Mouse (Mus musculus) stomach, postnatal 0 days (tissue): ENCODE data around the gene Cenpi. TPM values are rescaled to one million over a fixed set of nuclear protein-coding genes. Genes with fewer than 3 reads are reported as not detected.

Experiments used
- ATAC-seq: fragments of 200-750 bp; cut with Nextera tagmentation; 2 replicates; pipeline ENCODE4 v1.8.0; 2017; ENCODE audit not compliant: low FRiP score, low TSS enrichment
- DNase-seq: peaks from one replicate; pipeline ENCODE4 v3.0.0-alpha.2; 2016; ENCODE audit warnings: low spot score
- H3K27ac ChIP-seq: fragments of 300-500 bp; sonication (generic); replicated peaks from 2 replicates; pipeline ENCODE4 v1.5.1; 2014; ENCODE audit warnings: mild to moderate bottlenecking, control low read depth
- H3K27me3 ChIP-seq: fragments of 300-500 bp; sonication (generic); 2 replicates; pipeline ENCODE4 v1.6.1; 2014; ENCODE audit warnings: low read length; ENCODE audit not compliant: control insufficient read depth, insufficient read depth
- H3K36me3 ChIP-seq: fragments of 300-500 bp; sonication (generic); 2 replicates; pipeline ENCODE4 v1.6.1; 2014; ENCODE audit warnings: low read length, mixed read lengths; ENCODE audit not compliant: control insufficient read depth, insufficient read depth
- H3K4me1 ChIP-seq: fragments of 300-500 bp; sonication (generic); replicated peaks from 2 replicates; pipeline ENCODE4 v1.6.1; 2014; ENCODE audit warnings: antibody characterized with exemption; ENCODE audit not compliant: control insufficient read depth, insufficient read depth
- H3K4me2 ChIP-seq: fragments of 300-500 bp; sonication (generic); replicated peaks from 2 replicates; pipeline ENCODE4 v1.6.1; 2014; ENCODE audit warnings: low read depth, mild to moderate bottlenecking, control low read depth, moderate library complexity
- H3K4me3 ChIP-seq: fragments of 300-500 bp; sonication (generic); 2 replicates; pipeline ENCODE4 v1.5.1; 2014; ENCODE audit warnings: low read depth, low read length, control low read depth
- H3K9ac ChIP-seq: fragments of 300-500 bp; sonication (generic); 2 replicates; pipeline ENCODE4 v1.6.1; 2014; ENCODE audit warnings: mild to moderate bottlenecking, low read length, control low read depth, mixed read lengths
- H3K9me3 ChIP-seq: fragments of 300-500 bp; sonication (generic); 2 replicates; pipeline ENCODE4 v1.6.1; 2016; ENCODE audit warnings: low read length; ENCODE audit not compliant: control insufficient read depth
- CTCF ChIP-seq: IDR thresholded peaks from 2 replicates; pipeline ENCODE4 v1.5.1; 2016; ENCODE audit warnings: antibody characterized with exemption, low read depth, mild to moderate bottlenecking, moderate library complexity
- EP300 ChIP-seq: optimal IDR thresholded peaks from 2 replicates; pipeline ENCODE3; 2016; ENCODE audit warnings: antibody characterized with exemption
- WGBS: fragments of 180-500 bp; shearing (Covaris S2); extraction: QIAGEN DNeasy Blood & Tissue Kit; methylation state at CpG from one replicate; pipeline ENCODE4 v1.1.7; 2014; 5-methylcytosine and 5-hydroxymethylcytosine counted together
- polyA plus RNA-seq: library from polyadenylated mRNA; unstranded; fragments of >200 nt; fragmentation: Nextera tagmentation; extraction: Ambion mirVana; gene quantifications from 2 replicates; pipeline ENCODE4 v1.2.1, GENCODE M21; 2015

The Cenpi gene
- polyA plus RNA-seq, 1 experiment from 2014 or later = 7.4 TPM

DNA sequence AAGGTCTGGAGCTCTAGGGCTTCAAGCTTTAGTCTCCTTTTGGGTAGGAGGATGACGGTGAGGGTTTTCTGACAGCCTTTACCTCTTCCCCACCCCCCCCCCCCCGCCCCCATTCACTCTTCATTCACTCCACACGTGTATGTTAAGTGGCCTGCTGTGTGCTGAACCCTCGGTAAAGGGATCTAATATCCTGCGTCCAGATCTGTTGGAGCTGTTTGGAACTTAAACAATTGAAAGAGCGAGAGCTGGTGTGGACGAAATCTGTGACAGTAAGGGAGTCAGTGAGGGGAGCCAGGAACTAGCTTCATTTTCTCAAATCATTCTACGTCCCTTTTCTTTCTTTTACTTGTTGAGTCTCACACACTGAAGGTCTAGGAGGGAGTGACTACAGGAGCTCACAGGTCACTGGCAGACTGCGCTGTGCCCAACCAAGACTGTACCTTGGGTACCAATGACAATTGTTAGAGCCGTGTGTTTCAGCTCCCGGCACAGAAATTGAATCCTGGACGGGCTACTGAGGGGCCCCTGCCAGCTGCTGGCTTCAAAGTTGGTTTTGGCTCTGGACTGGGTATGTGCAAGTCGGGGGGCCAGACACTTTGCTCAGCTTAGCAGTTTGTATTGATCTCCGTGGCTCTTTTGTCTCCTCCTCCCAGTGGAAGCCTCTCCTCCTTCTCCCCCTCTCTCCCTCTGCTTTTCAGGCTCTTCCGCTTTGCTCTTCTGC is 96.1 kb downstream of the Cenpi start, which contains the start of gene Drp2:
TSS of gene Drp2 (plus strand) at position 689 of the 721 bp plus-strand sequence.
- DNase-seq = no peak
- no peak for TF ChIP-seq CTCF
- TF ChIP-seq EP300 = no peak
- Histone ChIP-seq H3K9me3 (no peaks in the 10 kb centered on the region), H3K36me3 (no peaks in the 10 kb centered on the region), H3K4me1 (no peaks in the 10 kb centered on the region), H3K9ac (peak within 1 kb of the TSS; percentile 41; the same call in 1 of the 2 replicates), H3K4me2 (peak within 1 kb of the TSS; percentile 52), H3K4me3 (peak within 1 kb of the TSS; percentile 35), H3K27me3 (no peaks in the 10 kb centered on the region), H3K27ac (no peak within 1 kb of the TSS)
- no peak for ATAC-seq
- 29% methylated on average over 14 of the region's 15 CpGs for WGBS

DNA sequence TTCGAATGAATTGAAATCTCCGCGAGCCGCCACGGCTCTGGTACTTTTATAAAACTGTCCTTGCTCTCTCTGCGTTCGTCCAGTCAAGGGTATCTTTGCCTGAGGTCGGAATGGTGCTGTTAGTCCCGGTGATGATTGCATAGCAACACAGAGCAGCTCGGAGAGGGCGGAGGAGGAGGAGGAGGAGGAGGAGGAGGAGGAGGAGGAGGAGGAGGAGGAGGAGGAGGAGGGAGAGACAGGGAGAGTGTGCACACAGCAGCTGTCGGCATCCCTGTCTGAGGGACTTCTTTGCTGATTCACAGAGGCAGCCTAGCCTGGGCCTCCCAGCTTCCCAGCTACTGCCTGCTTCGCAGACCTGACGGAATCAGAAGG is 96.7 kb downstream of the Cenpi start:
- peak overlapping the region; percentile 35 for H3K4me3 ChIP-seq
- TF ChIP-seq CTCF = no peak
- no peak for TF ChIP-seq EP300
- H3K9me3 ChIP-seq = no peaks in the 10 kb centered on the region
- DNase-seq (no peak), ATAC-seq (no peak)
- WGBS = 27% methylated on average over 11 of the region's 14 CpGs
- H3K9ac ChIP-seq = no peak overlapping the region
- peak overlapping the region; percentile 52 for H3K4me2 ChIP-seq
- H3K27ac ChIP-seq = no peak overlapping the region
- no peaks in the 10 kb centered on the region for H3K36me3 ChIP-seq
- no peaks in the 10 kb centered on the region for H3K4me1 ChIP-seq
- no peaks in the 10 kb centered on the region for H3K27me3 ChIP-seq

DNA sequence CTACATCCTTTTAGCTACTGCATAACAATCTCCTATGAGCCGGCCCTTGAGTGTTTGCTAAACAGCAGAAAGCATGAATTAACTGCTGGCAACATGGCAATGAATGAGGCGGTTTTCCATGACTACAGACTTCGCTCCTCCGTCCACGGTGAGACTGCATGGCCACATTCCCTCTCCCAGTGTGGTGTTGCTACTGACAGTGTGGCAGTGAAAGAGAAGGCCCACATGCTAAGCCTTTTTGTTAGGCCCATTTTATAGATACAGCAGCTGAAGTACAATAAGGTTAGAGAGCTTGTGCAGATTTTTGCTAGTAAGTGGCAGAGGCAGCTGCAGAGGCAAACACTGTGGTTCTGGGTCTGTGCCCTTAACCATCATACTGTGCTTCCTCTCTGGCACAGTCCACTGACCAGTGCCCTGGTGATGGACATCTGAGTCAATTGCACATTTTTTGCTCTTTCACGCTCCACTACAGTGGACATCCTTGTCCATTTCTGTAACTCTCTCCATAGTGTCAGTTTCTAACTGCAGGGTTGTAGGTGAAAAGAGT is 101.5 kb downstream of the Cenpi start:
- Histone ChIP-seq H3K4me3 (no peak overlapping the region), H3K9ac (no peak overlapping the region), H3K36me3 (no peaks in the 10 kb centered on the region), H3K4me1 (no peaks in the 10 kb centered on the region), H3K4me2 (no peak overlapping the region), H3K27ac (no peak overlapping the region), H3K27me3 (no peaks in the 10 kb centered on the region), H3K9me3 (no peaks in the 10 kb centered on the region)
- no peak for ATAC-seq
- no peak for DNase-seq
- TF ChIP-seq CTCF = no peak
- no peak for TF ChIP-seq EP300
- WGBS = 76% methylated on average over 6 of the region's 6 CpGs

DNA sequence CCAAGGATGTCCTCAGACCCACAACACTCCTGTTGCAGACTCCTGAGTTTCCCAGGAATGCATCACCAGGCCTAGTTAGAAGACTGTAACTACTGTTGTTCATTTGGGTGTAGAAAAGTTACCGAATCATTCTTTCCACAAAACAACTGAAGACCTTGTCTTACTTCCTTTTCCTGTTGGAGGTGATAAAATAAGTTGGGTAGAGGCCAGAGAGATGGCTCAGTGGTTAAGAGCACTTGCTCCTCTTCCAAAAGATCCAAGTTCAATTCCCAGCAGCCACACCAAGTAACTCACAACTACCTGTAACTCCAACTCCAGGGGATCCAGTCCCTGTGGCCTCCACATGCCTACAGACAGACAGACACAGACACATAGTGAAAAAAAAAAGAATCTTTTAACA is 104.2 kb downstream of the Cenpi start:
- no peak overlapping the region for H3K4me3 ChIP-seq
- H3K9me3 ChIP-seq = no peaks in the 10 kb centered on the region
- H3K27me3 ChIP-seq = no peaks in the 10 kb centered on the region
- no peak for TF ChIP-seq EP300
- TF ChIP-seq CTCF = no peak
- no peak for DNase-seq
- ATAC-seq = no peak
- H3K27ac ChIP-seq = no peak overlapping the region
- 97% methylated on average over 1 of the region's 1 CpGs for WGBS
- no peak overlapping the region for H3K4me2 ChIP-seq
- no peak overlapping the region for H3K9ac ChIP-seq
- no peaks in the 10 kb centered on the region for H3K36me3 ChIP-seq
- no peaks in the 10 kb centered on the region for H3K4me1 ChIP-seq

Other genes starting within 250 kb of the Cenpi start
- gene Cstf2, start 248.9 kb upstream of the Cenpi start, polyA plus RNA-seq = 12.2 and 12.8 TPM in 2 replicates
- 10.4 and 11.4 TPM in 2 replicates for gene Xkrx, start 146.0 kb upstream of the Cenpi start, polyA plus RNA-seq
- gene Arl13a, start 120.6 kb upstream of the Cenpi start, polyA plus RNA-seq = not detected in 2 replicates
- gene Nox1, start 86.1 kb upstream of the Cenpi start, polyA plus RNA-seq = 0.15 and 0.16 TPM in 2 replicates
- gene Trmt2b, start 31.1 kb upstream of the Cenpi start, polyA plus RNA-seq = 12.8 and 13.7 TPM in 2 replicates
- 1.7 and 2.0 TPM in 2 replicates for gene Tmem35a, start 12.9 kb upstream of the Cenpi start, polyA plus RNA-seq
- gene Drp2, start 96.5 kb downstream of the Cenpi start, polyA plus RNA-seq = 0.35 and 0.41 TPM in 2 replicates
- not detected in 2 replicates for gene Taf7l, start 168.4 kb downstream of the Cenpi start, polyA plus RNA-seq
- gene Timm8a1, start 233.8 kb downstream of the Cenpi start, polyA plus RNA-seq = 63.1 and 63.4 TPM in 2 replicates